Mouse (Mus musculus): ENCODE data around the gene Marveld1.

Marveld1 gene

GRCm38 (mm10) chr19:42170025-42170969 lies 23.1 kb downstream of the Marveld1 start:
- DNase-seq (ENCODE audit: low spot score) = peak; percentile 95

GRCm38 (mm10) chr19:42176841-42177240 lies 29.6 kb downstream of the Marveld1 start:
- DNase-seq (ENCODE audit: low spot score) = no peak

- no peak for DNase-seq (ENCODE audit: low spot score)
Measured at GRCm38 (mm10) chr19:42177461-42177860, 30.3 kb downstream of the Marveld1 start.

- no peak for DNase-seq (ENCODE audit: low spot score)
Measured at GRCm38 (mm10) chr19:42179356-42179755, 32.2 kb downstream of the Marveld1 start.

- no peak for DNase-seq (ENCODE audit: low spot score)
Measured at GRCm38 (mm10) chr19:42182673-42183072, 35.5 kb downstream of the Marveld1 start.

- no peak for DNase-seq (ENCODE audit: low spot score)
Measured at GRCm38 (mm10) chr19:42189735-42190134, 42.5 kb downstream of the Marveld1 start.

GRCm38 (mm10) chr19:42190494-42190893 lies 43.3 kb downstream of the Marveld1 start:
- no peak for DNase-seq (ENCODE audit: low spot score)

- DNase-seq (ENCODE audit: low spot score) = no peak
Measured at GRCm38 (mm10) chr19:42193311-42193710, 46.1 kb downstream of the Marveld1 start.

- no peak for DNase-seq (ENCODE audit: low spot score)
Measured at GRCm38 (mm10) chr19:42196378-42196777, 49.2 kb downstream of the Marveld1 start.

GRCm38 (mm10) chr19:42197066-42197465 lies 49.9 kb downstream of the Marveld1 start:
- no peak for DNase-seq (ENCODE audit: low spot score)

- DNase-seq (ENCODE audit: low spot score) = no peak
Measured at GRCm38 (mm10) chr19:42198026-42198425, 50.8 kb downstream of the Marveld1 start.

Data from c-Kit-positive CD71-positive TER-119-positive erythroid progenitor cells, embryonic 14.5 days (primary cell).